Mouse (Mus musculus) frontal cortex, postnatal 36 days (tissue): ENCODE results near the gene Dnali1.

Experiments used
- DNase-seq, 2 experiments: peaks; one replicate each; pipeline ENCODE4 v3.0.0; 2022; ENCODE audit warnings: low spot score in 2 of 2

The Dnali1 gene

DNA sequence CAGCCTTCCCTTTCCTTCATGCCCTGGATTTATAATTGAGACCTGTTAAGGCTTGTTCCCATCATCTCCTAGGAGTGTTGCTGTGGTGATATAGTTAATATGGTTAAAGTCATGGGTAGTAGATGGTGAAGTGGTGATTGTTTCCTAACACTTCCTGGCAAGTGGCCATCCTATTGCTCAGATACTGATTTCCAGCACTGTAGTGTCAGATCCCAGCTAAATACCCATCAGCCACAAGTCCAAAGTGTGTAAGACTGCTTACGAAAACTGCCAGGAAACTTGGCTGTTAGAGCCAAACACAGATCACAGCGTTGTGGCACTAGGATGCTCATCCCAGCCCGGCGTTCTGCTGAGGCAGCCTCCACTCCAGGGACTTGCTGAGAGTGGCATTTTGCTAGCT, 31.2 kb downstream of the Dnali1 start:
- DNase-seq = no peak

DNA sequence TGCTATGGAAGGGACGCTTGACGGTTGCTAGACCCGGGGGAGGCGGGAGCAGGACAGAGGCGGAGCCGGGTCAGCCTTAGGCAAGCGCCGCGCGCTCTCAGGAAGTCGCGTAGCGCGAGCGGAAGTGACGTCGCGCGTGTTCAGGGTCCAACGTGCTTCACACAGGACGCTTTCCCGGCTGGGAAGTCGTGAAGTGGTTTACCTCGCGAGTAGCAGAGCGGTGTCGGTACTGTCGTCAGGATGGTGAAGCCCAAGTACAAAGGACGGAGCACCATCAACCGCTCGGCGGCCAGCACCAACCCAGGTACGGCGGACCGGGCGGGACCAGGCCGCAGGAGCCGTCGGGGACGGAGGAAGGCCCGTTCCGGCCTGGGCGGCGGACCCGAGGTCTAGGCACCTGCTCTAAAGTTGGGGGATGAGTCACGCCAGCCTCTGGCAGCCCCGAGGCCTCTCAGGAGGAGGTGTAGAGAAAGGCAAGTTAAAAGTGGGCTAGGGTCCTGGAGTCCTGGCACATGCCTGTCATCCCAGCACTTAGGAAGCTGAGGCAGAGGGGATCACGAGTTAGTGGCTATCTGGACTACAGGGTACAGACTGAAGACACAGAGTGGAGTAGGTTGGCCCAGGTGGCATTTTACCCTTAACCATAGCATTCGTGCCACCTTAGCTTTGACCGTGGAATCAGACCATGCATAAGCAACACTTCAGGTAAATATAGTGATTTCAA, 35.5 kb downstream of the Dnali1 start:
- peak; percentile 87 to 96 for DNase-seq

DNA sequence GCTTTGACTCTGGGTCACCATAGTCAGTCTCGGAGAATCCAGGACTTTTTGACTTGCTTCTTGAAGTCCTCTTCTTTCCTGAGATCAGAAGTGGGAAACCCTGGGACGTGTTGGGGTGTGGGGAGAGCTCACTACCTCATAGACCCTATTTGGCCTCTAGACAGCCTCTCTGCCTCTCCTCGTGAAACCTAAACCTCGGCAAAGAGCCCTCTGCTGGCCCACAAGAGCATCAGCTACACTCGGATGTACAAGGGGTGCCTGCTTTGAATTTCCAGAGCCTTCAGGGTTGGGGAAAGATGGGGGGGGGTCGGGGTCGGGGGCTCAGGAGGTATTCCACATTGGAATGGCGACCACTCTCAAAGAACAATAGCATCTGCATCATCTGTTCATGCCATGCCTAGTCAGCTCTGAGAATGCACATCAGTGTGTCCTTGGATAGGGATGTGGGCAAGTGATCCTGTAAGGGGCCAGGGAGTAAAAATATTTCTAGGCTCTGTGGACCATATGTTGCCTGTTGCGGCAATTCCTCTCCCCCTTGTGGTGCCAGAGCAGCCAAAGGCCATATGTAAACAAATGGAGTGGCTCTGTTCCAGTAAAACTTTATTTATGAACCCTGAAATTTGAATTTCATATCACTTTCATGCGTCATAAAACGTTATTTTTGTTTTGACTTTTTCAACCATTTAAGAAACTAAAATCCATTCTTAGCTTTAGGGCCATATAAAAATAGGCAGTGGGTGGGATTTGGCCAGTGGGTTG, 44.5 kb downstream of the Dnali1 start:
- DNase-seq = peak; percentile 26 to 27

DNA sequence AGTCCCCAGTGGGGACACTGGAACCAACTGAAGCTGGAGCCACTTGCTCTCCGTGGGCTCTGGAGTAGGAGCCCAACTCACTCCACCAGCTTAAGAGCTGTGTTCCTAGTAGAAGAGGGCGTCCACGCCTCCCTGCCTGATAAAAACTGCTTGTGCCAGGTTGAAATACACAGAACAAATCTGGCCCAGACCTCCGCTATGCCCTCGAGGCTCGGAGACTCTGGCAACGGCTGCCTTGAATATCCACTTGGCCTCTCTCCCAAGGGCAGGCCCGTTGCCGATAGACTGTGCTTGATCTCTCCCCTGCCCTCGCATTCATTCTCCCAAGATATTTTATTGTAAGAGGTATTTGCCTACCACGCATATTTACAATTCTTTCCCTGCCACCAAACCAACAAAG, 48.1 kb downstream of the Dnali1 start:
- DNase-seq = no peak

DNA sequence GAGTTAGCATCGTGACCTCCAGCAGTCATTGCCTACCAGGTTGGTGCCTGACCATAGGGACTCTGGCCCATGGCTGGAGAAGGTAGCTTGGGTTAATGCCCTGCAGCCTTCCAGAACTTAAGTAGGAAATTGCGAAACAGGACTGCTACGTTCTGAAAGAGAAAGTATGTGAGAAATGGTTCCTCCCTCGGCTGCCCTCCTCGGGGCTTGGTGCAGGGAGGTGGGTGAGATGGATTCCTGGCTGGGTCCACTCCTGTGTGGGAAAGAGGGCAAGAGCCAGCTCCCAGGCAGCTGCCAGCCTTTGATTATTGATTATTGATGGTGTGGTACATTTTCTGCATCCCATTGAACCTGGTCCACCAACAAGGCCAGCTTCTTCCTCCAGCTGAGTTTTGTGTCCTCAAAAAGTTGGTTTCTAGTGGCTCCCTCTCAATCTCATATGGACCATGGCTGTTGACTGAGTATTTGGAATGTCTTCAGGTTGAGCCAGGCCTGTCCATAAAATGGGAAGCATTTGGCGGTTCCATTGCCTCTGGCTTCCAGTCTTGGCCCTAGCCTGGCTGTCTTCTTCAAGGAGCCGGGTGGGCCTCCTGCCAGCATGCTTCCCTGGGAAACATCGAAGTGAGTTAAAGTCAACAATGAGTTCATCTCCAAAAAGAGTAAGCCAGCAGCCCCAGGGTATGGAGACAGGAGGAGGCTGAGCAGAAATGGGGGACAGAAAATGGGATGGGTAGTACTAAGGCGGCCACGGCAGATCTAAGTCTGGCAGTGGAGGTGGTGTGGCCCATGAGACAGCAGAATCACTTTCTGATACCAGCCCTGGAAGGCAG, 49.5 kb downstream of the Dnali1 start, which contains the start of gene Gnl2:
Gnl2 (plus strand) TSS at position 780 of the 830 bp plus-strand sequence.
- DNase-seq = no peak

DNA sequence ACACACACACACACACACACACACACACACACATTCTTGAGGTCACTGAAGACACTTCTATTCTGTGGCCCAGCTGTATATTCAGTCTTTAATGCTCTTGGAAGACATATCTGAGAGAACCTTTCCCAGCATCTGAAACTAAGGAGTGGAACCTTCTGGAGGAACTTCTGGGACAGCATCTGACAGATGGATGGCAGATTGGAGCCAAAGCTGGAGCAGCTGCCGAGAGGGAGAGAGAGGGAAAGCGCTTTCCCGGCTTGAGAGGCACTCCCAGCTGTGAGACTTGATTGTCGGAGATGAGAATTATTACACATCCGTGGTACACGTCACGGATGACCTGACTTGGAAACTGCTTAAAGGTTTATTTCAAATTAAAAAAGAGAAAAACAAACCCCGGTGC, 56.8 kb downstream of the Dnali1 start:
- DNase-seq = no peak

DNA sequence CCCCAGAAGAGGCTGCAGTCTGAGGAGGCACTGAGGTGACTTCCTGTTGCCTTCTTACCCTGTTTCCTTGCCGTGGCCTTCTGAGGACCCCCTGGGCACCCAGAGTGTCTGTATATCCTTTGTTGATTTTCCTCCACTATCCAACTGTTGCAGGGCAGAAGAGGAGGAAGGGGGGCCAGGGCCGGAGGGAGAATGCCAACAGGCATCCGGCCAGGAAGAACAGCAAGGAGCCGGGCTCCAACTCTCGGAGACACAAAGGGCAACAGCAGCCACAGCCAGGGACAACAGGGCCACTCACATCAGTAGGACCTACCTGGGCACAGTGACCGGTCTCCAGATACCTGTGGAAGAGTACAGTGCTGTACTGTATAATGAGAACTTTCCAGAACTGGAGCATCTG, 57.3 kb downstream of the Dnali1 start:
- DNase-seq = no peak

DNA sequence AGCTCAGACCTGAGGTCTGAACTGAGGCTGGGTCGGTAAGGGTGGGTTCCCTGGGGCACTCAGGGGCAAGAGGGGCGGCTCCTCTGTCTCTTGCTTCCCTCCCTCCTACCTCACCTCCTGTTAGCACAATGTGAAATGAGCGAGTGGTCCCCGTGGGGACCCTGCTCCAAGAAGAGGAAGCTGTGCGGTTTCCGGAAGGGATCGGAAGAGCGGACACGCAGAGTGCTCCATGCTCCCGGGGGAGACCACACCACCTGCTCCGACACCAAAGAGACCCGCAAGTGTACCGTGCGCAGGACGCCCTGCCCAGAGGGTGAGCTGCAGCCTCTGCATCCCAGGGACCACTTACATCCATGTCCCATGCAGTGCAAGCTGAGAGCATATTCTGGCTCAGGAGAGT, 58.0 kb downstream of the Dnali1 start:
- DNase-seq = no peak
